Mouse (Mus musculus) thymus, adult 2 months (tissue): ENCODE measurements around the gene Prpf6.

Experiments
- CTCF ChIP-seq: fragments of 200-500 bp; IDR thresholded peaks from 2 replicates; pipeline ENCODE4 v1.5.1; 2012; ENCODE audit warnings: mild to moderate bottlenecking, control low read depth, low read length, moderate library complexity, borderline replicate concordance; ENCODE audit not compliant: control insufficient read depth, poor library complexity, insufficient read depth; ENCODE audit errors: extremely low read depth
- POLR2A ChIP-seq: fragments of 200-500 bp; IDR thresholded peaks from 2 replicates; pipeline ENCODE4 v1.6.1; 2012; ENCODE audit warnings: mild to moderate bottlenecking, low read length, control low read depth, moderate library complexity; ENCODE audit not compliant: control insufficient read depth, poor library complexity, insufficient read depth; ENCODE audit errors: extremely low read depth

DNA sequence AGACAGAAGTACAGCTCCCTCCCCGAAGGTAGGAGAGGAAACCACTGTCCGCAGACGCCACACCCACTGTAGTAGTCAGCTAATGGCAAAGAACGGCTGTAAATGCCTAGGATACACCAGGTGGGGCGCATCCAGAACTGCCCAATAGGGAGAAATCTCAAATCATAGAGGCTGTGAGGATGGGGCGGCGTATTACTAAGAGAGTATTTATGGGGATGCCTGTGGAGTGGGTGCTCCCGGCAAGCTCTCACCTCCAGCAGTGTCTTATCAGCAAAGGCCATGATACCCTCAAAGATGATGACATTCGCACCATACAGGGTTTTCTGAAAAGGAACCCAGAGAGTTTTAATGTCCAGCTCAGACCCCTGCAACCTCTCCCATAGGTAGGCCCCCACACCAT, 17.7 kb upstream of the Prpf6 start:
- no peak for TF ChIP-seq POLR2A
- no peak for TF ChIP-seq CTCF
